Mouse (Mus musculus) limb, embryonic 11.5 days (tissue): Measurements from ENCODE around the gene Akr1d1. TPM values are rescaled to one million over a fixed set of nuclear protein-coding genes. Genes with fewer than 3 reads are reported as not detected.

Source experiments
- ATAC-seq: fragments of 200-750 bp; cut with Nextera tagmentation; 2 replicates; pipeline ENCODE4 v1.8.0; 2017; ENCODE audit warnings: low read depth; ENCODE audit not compliant: insufficient number of reproducible peaks, low FRiP score, low TSS enrichment
- DNase-seq: peaks from one replicate; pipeline ENCODE4 v3.0.0-alpha.2; 2015; ENCODE audit warnings: low spot score
- H3K27ac ChIP-seq: fragments of 300-500 bp; sonication (generic); replicated peaks from 2 replicates; pipeline ENCODE4 v1.5.1; 2014; ENCODE audit warnings: low read depth, mild to moderate bottlenecking, low read length
- H3K27me3 ChIP-seq: fragments of 300-500 bp; sonication (generic); 2 replicates; pipeline ENCODE4 v1.6.1; 2014; ENCODE audit warnings: mild to moderate bottlenecking, low read length, mixed read lengths; ENCODE audit not compliant: control insufficient read depth, insufficient read depth
- H3K36me3 ChIP-seq: fragments of 300-500 bp; sonication (generic); 2 replicates; pipeline ENCODE4 v1.6.1; 2014; ENCODE audit warnings: mild to moderate bottlenecking, low read length, moderate library complexity, mixed read lengths; ENCODE audit not compliant: control insufficient read depth, insufficient read depth
- H3K4me1 ChIP-seq: fragments of 300-500 bp; sonication (generic); 2 replicates; pipeline ENCODE4 v1.6.1; 2014; ENCODE audit warnings: low read length, mixed read lengths; ENCODE audit not compliant: control insufficient read depth, insufficient read depth
- H3K4me2 ChIP-seq: fragments of 300-500 bp; sonication (generic); 2 replicates; pipeline ENCODE4 v1.6.1; 2014; ENCODE audit warnings: low read depth, mild to moderate bottlenecking, moderate library complexity; ENCODE audit not compliant: severe bottlenecking
- H3K4me3 ChIP-seq: fragments of 300-500 bp; sonication (generic); 2 replicates; pipeline ENCODE4 v1.5.1; 2014; ENCODE audit warnings: low read depth, low read length
- H3K9ac ChIP-seq: fragments of 300-500 bp; sonication (generic); 2 replicates; pipeline ENCODE4 v1.6.1; 2014; ENCODE audit warnings: mild to moderate bottlenecking, low read length
- H3K9me3 ChIP-seq: fragments of 300-500 bp; sonication (generic); 2 replicates; pipeline ENCODE4 v1.6.1; 2016; ENCODE audit warnings: low read length; ENCODE audit not compliant: control insufficient read depth
- WGBS: fragments of 180-500 bp; shearing (Covaris S2); extraction: QIAGEN DNeasy Blood & Tissue Kit; methylation state at CpG from one replicate; pipeline ENCODE4 v1.1.7; 2014; 5-methylcytosine and 5-hydroxymethylcytosine counted together
- polyA plus RNA-seq: library from polyadenylated mRNA; unstranded; fragments of >200 nt; fragmentation: Nextera tagmentation; extraction: Ambion mirVana; gene quantifications from 2 replicates; pipeline ENCODE4 v1.2.1, GENCODE M21; 2014

The Akr1d1 gene
- polyA plus RNA-seq, 1 experiment from 2014 or later = not detected

GRCm38 (mm10) chr6:37506909-37507515 is 23.0 kb upstream of the Akr1d1 start:
- no peaks in the 10 kb centered on the region for H3K36me3 ChIP-seq
- H3K9me3 ChIP-seq = no peaks in the 10 kb centered on the region
- H3K9ac ChIP-seq = no peak overlapping the region
- no peaks in the 10 kb centered on the region for H3K4me1 ChIP-seq
- H3K4me3 ChIP-seq = no peak overlapping the region
- H3K27ac ChIP-seq = no peak overlapping the region
- WGBS = 75% methylated on average over 3 of the region's 3 CpGs
- no peak for ATAC-seq
- H3K4me2 ChIP-seq = no peak overlapping the region
- no peak for DNase-seq
- H3K27me3 ChIP-seq = no peaks in the 10 kb centered on the region

- Histone ChIP-seq H3K27me3 (no peaks in the 10 kb centered on the region), H3K4me2 (no peak overlapping the region), H3K4me1 (no peaks in the 10 kb centered on the region), H3K27ac (no peak overlapping the region), H3K9me3 (no peaks in the 10 kb centered on the region), H3K4me3 (no peak overlapping the region), H3K36me3 (no peaks in the 10 kb centered on the region), H3K9ac (no peak overlapping the region)
- DNase-seq (no peak), ATAC-seq (no peak)
Measured at GRCm38 (mm10) chr6:37510786-37511185, 19.2 kb upstream of the Akr1d1 start.

- Histone ChIP-seq H3K4me1 (no peaks in the 10 kb centered on the region), H3K27me3 (no peaks in the 10 kb centered on the region), H3K4me2 (no peak overlapping the region), H3K4me3 (no peak overlapping the region), H3K36me3 (no peaks in the 10 kb centered on the region), H3K9me3 (no peaks in the 10 kb centered on the region), H3K9ac (no peak overlapping the region), H3K27ac (no peak overlapping the region)
- 92% methylated on average over 13 of the region's 13 CpGs for WGBS
- ATAC-seq (no peak), DNase-seq (no peak)
Measured at GRCm38 (mm10) chr6:37520631-37521375, 9.2 kb upstream of the Akr1d1 start.

- Histone ChIP-seq H3K27ac (no peak overlapping the region), H3K9me3 (no peaks in the 10 kb centered on the region), H3K4me1 (no peaks in the 10 kb centered on the region), H3K4me2 (no peak overlapping the region), H3K4me3 (no peak overlapping the region), H3K9ac (no peak overlapping the region), H3K27me3 (no peaks in the 10 kb centered on the region), H3K36me3 (no peaks in the 10 kb centered on the region)
- DNase-seq (no peak), ATAC-seq (no peak)
- 93% methylated on average over 3 of the region's 3 CpGs for WGBS
Measured at GRCm38 (mm10) chr6:37532036-37532435, 2.1 kb downstream of the Akr1d1 start.

GRCm38 (mm10) chr6:37536831-37537230 is 6.9 kb downstream of the Akr1d1 start:
- DNase-seq (peak; percentile 11), ATAC-seq (no peak)
- WGBS = 77% methylated on average over 3 of the region's 3 CpGs
- Histone ChIP-seq H3K27ac (no peak overlapping the region), H3K9ac (no peak overlapping the region), H3K4me3 (no peak overlapping the region), H3K4me1 (no peaks in the 10 kb centered on the region), H3K27me3 (no peaks in the 10 kb centered on the region), H3K9me3 (no peaks in the 10 kb centered on the region), H3K4me2 (no peak overlapping the region), H3K36me3 (no peaks in the 10 kb centered on the region)

GRCm38 (mm10) chr6:37537801-37538200 is 7.8 kb downstream of the Akr1d1 start:
- no peaks in the 10 kb centered on the region for H3K4me1 ChIP-seq
- no peak overlapping the region for H3K4me3 ChIP-seq
- DNase-seq = no peak
- no peak for ATAC-seq
- H3K36me3 ChIP-seq = no peaks in the 10 kb centered on the region
- no peak overlapping the region for H3K27ac ChIP-seq
- no peak overlapping the region for H3K4me2 ChIP-seq
- no peak overlapping the region for H3K9ac ChIP-seq
- no peaks in the 10 kb centered on the region for H3K27me3 ChIP-seq
- WGBS = 87% methylated on average over 3 of the region's 3 CpGs
- H3K9me3 ChIP-seq = no peaks in the 10 kb centered on the region

GRCm38 (mm10) chr6:37538792-37539191 is 8.8 kb downstream of the Akr1d1 start:
- no peak for ATAC-seq
- H3K9me3 ChIP-seq = no peaks in the 10 kb centered on the region
- H3K36me3 ChIP-seq = no peaks in the 10 kb centered on the region
- DNase-seq = peak; percentile 2
- no peaks in the 10 kb centered on the region for H3K4me1 ChIP-seq
- WGBS = 88% methylated on average over 5 of the region's 5 CpGs
- no peaks in the 10 kb centered on the region for H3K27me3 ChIP-seq
- no peak overlapping the region for H3K4me3 ChIP-seq
- H3K27ac ChIP-seq = no peak overlapping the region
- no peak overlapping the region for H3K9ac ChIP-seq
- no peak overlapping the region for H3K4me2 ChIP-seq

GRCm38 (mm10) chr6:37539403-37539802 is 9.4 kb downstream of the Akr1d1 start:
- H3K27me3 ChIP-seq = no peaks in the 10 kb centered on the region
- ATAC-seq (no peak), DNase-seq (peak; percentile 4)
- H3K9ac ChIP-seq = no peak overlapping the region
- H3K9me3 ChIP-seq = no peaks in the 10 kb centered on the region
- H3K4me1 ChIP-seq = no peaks in the 10 kb centered on the region
- H3K4me3 ChIP-seq = no peak overlapping the region
- no peak overlapping the region for H3K4me2 ChIP-seq
- 82% methylated on average over 9 of the region's 9 CpGs for WGBS
- H3K27ac ChIP-seq = no peak overlapping the region
- H3K36me3 ChIP-seq = no peaks in the 10 kb centered on the region
